Mouse (Mus musculus) T-helper 1 cell (primary cell): ENCODE measurements around the gene Ahnak.
"Not testable (repeated sequence)": the region's sequence is repeated elsewhere in the genome, so short reads cannot be mapped to it uniquely, and the experiment has no call there.

Source experiments
- in situ Hi-C: fragments of 300-600 bp; cut with MboI, MseI; formaldehyde crosslinking; loops from one replicate; pipeline ENCODE4 v1.15.1; 2025; ENCODE audit warnings: high pct_unique_total_duplicates

The Ahnak gene

DNA sequence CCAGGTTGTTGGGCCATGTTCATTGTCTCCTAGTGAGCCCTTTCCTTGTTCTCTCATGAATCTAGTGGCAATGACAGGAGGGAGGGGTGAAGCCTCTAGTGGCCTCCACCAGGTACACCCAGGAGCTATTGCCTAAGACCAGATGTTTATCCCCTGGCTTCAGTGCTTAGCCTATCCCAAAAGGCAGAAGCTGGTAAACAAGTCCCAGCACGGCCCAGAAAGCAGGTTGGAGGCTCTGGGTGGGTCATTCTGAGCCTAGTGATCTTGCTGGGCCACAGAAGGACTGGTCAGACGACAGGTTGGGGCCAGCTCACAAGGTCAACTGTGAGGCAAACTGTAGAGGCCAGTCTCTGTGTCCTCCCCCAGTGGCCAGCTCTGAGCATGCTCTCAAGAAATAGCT is 101.6 kb downstream of the Ahnak start:
- in situ Hi-C loops, result no loop called here

DNA sequence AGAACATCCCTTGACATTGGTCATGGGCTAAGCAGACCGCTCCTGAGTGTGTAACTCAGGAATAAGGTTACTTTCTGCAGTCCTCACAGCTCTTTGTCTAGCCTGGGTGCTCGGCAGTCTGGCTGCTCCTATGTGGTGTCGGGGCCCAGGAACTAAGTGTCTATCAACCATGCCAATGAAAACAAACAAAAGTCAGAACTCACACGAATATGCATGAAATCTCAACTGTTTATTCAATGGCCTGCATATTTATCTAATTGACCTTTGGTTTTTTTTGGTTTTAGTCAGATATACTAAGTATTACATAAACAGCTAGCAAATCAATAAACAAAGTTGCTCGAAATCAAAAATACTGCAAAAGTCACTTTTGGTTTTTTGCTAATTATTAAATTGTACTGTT is 106.0 kb downstream of the Ahnak start:
- in situ Hi-C loops, result no loop called here

DNA sequence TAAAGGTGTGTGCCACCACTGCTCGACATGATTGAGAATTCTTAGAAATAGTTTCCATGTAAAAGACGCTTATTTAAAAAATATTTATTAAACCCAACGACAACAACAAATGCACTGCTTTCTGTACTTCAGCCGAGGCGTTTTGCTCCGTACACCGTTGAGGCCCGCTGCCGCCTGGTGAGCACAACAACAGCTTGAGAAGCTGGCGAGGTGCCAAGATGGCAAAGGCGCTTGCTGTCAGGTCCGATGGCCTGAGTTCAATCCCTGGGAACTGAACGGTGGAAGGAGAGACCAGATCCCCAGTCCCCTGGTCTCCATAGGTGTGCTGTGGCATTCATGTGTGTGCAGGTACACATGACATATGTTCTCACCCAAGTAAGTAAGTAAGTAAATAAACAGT is 108.4 kb downstream of the Ahnak start:
- in situ Hi-C loops, result no loop called here

DNA sequence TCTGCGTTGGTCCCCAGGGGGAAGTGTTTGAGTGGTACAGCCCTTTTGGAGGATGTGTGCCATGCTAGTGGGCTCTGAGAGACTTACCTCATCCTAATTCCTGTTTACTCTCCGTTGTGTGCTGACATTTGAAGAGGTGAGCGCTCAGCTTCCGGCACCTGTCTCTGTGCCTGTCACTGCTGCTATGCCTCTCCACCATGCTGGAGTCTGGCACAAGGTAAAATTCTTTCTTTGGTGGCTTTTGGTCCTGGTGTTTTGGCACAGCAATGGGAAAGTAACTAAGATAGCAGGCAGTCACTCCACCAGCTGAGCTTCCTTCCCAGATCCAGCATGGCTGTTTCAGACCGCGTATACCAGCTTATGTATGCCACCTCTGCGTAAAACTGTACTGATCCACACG is 110.7 kb downstream of the Ahnak start:
- in situ Hi-C loops, result no loop called here

DNA sequence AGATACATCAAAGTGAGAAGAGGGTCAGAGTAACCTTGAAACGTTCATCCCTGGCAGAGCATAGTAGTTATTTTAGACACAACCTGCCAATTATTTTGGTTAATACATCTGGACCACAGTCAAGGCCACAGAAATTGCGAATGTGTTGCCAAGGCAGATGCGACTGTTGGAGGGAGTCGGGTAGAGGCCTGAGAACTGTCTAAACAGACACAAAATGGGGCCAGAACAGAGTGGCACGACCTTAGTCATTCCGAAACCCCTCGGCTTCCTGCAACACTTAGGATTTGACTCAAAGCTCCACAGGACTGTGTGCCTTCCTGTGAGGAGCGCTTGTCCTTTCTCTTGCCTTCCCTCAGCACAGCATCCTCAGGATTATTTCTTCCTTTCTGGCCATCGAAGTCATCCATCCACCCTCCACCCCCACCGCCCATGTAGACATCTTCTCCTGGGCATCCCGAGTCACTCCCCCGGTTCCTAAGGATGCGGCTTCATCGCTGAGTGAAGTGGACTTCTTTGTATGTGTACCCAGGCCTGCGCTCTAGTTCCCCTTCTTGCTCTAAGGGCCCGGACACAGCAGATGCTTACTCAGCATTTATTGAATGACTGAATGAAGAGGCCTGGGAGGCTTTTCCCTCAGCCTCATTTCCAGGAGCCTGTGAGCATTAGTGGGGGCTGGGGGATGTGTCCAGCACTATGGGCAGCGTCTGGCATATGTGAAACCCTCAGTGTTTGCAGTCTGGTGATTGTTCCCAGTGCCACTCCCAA is 111.4 kb downstream of the Ahnak start:
- in situ Hi-C loops, result no loop called here

DNA sequence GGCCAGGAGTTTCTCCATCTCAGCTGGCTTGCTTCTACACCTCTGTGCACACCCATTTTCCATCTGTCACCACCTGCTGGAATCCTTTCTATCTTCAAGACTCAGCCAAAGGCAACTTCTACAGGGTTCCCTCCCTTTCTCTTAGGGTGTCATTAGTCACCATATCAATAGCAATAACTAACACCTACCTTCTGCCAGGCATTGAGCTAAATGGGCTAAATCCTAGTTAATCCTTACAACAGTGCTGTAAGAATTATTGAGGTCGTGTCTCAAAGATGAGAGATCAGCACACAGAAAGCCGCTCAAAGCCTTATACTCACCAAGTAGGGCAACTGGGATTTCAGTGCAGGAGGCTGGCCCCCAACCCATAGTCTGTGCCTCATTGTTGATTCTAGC is 112.0 kb downstream of the Ahnak start:
- in situ Hi-C loops, result no loop called here

DNA sequence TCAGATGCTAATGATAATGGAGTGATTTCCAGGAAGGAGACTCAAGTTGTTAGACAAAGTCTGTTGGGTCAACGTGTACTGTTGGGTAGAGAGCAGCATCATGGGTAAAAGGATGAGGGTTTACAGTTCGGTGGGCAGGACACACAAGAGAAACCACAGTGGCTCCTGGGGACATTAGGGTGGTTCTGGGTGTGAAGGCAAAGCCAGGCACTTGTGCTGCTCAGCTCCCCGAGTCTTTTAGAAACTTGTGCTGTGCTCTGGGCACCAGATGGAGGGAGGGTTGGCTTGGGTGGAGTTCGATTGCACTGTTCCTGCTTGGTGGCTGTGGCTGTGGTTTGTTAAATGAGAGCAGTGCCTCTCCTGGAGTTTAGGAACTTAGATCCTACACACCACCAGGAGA is 114.9 kb downstream of the Ahnak start:
- in situ Hi-C loops, result no loop called here

DNA sequence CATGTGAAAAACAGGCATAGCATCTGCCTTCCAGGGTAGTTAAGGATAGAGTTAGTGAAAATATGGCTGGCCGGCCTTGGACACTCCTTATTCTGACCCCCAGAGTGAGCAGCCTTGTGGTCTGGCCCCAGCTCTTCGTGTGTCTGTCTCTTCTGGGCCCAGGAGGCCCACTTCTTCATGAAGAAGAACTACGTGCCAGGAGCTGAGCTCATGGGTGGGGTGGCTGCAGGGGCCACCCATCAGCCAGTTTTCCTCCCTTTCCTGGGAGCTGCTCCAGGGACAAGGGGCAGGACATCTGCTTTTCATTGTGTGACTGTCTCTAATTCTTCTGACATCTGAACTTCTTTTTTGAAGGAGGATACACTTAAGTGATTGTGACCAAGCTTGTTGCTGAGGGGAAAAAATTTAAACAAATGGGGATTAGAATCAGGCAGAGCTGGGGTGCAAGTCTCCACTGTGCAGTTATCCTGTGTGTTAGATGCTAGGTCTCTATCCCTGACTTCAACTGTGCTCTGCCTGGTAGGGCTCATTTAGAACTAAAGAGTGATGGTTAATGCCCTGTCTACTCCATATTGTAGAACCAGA is 116.1 kb downstream of the Ahnak start:
- in situ Hi-C loops, result no loop called here

DNA sequence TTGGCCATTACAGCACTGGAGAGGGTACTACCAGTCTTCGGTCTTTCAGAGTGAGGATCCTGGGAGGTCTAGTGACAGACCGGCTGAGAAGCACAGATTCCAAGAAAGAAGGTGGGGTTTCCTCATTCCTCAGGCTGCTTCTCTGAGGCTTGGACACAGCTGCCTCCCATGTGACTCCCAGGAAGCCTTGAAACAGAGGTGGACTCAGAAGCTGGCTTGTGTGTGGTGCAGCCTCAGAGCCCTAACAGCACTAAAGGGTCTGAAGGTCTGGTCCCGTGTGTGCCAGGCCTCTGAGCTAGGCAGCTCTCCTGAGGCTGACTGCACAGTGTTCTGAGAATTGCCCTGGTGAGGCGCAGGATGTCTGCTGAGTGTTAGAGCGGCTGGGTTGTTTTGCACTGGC is 117.0 kb downstream of the Ahnak start:
- in situ Hi-C loops, result no loop called here

DNA sequence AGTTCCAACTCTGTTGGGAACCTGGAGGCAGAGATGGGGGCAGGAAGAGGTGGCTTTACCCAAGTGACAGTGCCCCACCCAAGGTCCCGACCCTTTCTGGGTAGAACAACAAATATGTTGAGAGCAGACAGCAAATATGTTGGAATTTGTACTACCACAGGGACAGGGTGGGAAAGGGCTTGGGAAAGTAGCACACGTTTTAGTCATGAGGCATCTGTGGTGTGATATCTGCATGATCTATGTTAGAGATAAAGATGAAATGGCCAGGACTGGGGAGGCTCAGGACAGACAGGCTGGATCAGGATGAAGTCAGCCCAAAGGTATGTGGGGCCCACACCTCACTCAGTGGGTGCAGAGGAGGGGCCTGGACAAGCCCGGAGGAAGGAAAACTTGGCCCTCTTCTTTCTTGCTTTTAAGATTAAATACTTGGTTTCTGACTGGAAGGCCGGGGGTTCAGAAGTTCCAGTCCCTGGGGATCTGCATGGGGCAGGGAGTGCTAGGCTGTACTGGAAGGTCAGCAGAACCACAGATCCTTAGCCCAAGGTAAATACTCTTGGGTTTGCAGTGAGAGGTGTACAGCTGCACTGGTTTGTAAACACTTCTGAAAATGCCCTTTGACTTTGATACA is 117.8 kb downstream of the Ahnak start:
- in situ Hi-C loops, result no loop called here

DNA sequence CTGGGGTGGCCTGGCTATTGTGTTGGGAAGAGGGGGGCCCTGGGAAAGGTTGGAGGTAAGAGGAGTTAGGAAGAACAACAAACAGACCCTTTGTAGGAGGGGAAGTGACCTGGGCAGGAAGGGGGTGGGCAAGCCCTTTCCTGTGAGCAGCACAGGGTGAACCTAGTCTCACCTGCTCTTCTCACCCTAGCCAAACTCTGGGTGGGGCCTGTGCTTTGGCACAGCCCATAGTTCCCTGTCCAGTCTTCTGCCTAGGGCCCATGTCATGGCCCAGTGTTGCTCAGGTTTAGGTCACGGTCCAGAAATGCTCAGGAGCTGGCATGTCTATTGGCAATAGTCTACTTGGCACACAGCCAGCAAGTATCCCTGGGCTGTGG is 118.3 kb downstream of the Ahnak start:
- in situ Hi-C loops, result no loop called here

DNA sequence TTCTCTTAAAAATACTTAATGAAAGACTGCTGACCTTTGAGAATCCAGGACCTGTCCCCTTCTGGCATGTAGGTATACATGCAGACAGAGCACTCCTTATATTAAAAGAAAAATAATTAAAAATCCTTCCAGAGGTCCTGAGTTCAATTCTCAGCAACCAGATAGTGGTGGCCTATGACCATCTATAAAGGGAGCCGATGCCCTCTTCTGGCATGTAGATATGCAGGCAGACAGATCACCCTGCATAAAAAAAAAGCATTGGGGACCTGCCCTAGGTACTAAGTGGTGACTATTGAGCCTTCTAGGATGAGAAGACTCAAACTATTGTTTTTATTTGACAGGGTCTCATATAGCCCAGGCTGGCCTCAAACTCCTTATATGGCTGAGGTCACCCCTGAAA is 119.5 kb downstream of the Ahnak start:
- in situ Hi-C loops, result no loop called here

DNA sequence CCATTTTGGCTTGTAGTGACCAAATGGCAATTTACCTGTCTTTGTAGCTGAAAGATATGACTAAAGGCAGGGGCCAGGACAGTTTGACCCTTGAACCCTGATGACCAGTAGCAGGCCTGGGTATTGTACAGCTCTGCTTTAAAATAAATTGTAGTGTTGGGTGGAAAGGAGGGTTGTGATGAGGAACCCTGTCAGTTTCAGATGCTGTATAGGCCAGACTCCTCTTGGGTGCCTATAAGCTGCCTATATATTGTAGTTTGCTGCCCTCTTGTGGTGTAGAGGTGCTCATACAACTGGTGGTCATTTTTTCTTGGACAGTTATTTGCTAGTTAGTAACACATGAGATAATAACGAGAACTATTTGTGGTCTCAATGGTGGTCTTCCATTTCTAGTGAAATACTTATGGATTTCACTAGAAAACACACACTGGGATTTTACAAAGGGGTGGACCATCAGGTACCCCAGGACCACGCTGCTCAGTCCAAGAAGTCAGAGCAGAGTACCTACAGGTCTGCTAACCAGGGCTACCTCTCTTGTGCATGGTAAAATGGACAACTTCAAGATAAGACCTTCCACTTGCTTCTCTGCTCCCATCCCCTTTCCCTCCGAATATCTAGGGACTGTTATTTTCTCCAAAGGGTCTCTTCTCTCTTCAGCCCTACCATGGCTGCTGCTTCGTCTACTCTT is 121.2 kb downstream of the Ahnak start:
- in situ Hi-C loops, result loop anchor here (5.0 kb wide), 1 partner anchor 263 kb away; no protein-coding TSS in a partner anchor

DNA sequence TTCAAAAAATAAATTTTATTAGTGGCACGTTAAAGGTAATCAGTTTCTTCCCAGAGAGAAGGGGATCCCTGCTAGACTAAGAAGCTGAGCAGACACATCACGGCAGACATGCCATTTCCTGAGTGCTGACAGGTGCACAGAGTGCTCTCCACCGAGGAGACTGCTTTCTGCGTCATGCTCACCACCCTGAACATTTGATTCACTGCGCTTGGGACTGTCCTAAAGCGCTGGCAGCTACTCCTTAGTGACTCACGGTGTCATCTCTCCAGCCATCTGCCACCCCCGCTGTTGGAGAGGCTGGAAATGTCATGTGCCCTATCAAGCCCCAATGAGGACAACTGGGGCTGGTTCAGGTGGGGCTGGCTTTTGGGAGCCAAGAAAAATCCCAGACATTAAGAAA is 123.0 kb downstream of the Ahnak start:
- in situ Hi-C loops, result loop anchor here (5.0 kb wide), 1 partner anchor 265 kb away; no protein-coding TSS in a partner anchor

DNA sequence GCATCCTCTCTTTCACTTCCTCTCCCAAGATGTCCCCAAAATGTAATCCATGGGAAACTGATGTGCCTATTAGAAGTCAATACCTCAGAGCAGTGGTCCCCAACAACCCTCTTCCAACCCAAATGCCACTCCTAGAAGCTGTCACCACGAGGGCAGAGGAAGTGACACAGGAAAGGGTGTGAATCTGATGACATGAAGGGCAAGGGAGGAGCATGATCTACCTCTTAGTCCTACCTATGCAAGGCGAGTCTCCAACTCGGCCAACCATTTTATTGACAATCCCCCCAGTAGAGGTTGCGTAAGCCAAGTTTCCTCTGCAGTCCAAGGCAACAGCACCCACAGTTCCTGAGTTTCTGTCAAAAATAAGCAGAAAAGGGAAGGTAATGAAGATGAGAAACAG is 127.2 kb downstream of the Ahnak start:
- in situ Hi-C loops, result no loop called here

DNA sequence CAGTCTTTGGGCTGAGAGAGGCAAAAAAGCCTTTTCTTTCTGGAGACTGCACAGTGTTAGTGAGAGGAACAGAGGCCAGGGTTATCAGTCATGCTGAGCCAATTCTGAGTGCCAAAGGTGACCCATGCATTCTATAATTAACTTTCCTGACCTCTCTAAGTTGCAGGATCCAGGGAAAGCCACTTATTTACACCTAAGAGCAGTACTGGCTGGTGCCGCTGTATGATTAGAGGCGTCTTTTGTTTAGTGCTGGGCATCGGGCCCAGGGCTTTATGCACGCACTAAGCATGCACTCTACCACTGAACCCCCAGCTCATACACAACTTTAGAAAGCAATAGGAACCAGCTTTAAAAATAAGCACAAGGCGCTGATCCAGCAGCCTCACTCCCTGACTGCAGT is 128.2 kb downstream of the Ahnak start:
- in situ Hi-C loops, result no loop called here

DNA sequence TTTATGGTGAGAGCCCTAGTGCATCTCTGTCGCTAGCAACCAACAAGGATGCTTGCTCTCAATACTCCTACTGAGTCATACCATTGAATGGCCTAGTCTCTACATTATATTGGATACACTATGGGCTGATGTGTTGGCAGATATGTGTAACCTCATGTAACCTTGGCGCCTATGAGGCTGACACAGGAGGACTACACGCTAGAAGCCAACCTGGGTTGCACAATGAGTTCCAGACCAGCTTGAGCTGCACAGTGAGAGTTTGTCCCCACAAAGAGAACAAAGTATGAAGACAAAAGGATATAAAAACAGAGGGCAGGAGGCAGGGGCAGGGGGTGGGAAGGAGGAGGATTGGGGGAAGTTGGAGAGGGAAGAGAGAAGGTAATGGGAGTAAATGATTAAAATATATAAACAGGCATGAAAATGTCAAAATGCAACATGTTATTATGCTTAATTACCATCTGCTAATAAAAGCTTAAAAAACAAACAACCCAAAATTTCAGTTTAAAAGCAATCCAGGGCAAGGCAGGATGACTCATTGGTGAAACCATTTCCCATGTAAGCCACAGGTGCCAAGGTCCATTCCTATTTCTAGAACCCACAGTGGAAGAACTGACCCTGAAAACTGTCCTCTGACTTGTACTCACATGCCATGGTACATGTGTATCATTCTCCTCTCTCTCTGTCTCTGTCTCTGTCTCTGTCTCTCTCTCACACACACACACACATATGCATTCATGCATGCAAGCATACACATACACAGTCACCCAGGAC is 130.8 kb downstream of the Ahnak start:
- in situ Hi-C loops, result no loop called here

DNA sequence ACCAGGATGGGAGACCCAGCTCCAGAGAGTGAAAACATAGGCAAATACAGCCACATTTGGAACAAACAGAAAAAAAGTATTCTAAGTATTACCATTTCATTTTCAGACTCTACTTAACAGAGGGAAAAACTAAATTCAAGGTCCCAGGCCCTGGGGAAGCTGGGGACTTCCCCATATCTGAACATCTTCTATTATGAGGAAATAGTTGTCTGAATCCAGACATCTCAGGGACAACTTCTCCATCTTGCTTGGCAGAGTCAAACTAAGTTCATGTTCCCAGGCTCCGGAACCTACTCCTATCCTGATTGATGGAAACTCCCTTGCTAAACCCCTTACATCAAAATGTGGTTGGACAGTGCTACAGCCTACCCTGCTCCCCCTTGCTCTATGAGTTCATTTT is 133.3 kb downstream of the Ahnak start:
- in situ Hi-C loops, result no loop called here

DNA sequence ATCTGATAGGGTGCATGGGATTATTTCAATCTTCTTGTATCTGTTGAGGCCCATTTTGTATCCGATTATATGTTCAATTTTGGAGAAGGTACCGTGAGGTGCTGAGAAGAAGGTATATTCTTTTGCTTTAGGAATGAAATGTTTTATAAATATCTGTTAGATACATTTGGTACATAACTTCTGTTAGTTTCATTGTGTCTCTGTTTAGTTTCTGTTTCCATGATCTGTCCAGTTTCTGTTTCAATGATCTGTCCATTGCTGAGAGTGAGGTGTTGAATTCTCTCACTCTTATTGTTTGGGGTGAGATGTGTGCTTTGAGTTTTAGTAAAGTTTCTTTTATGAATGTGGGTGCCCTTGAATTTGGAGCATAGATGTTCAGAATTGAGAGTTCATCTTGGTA is 134.9 kb downstream of the Ahnak start:
- in situ Hi-C loops, result not testable (repeated sequence)
